Mouse (Mus musculus): ENCODE measurements around the gene Podxl2. TPM values are rescaled to one million over a fixed set of nuclear protein-coding genes. Genes with fewer than 3 reads are reported as not detected.

Gene Podxl2
- total RNA-seq, 1 experiment from 2014 or later = 2.5 TPM

GRCm38 (mm10) chr6:88897246-88897645 lies 22.4 kb upstream of the Podxl2 start:
- no peak for ATAC-seq (replicated peaks in 1 of 2; ENCODE audit: insufficient read depth in 1 of 2, low FRiP score in 2 of 2, low TSS enrichment in 1 of 2, low read depth in 1 of 2, poor library complexity in 2 of 2, severe bottlenecking in 2 of 2)

DNA sequence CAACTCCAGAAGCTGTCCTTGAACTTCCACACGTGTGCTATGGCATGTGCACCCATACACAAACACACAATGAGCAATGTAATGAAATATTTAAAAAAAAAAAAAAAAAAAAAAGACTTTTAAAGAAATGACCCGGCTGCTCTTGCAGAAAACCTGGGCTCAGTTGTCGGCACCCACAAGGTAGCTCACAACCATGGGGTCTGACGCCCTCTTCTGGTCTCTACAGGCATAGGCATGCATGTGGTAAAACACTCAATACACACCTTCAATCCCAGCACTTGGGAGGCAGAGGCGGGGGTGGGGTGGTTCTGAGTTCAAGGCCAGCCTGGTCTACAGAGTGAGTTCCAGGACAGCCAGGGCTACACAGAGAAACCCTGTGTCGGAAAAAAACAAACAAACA lies 21.1 kb upstream of the Podxl2 start:
- ATAC-seq (replicated peaks in 1 of 2; ENCODE audit: insufficient read depth in 1 of 2, low FRiP score in 2 of 2, low TSS enrichment in 1 of 2, low read depth in 1 of 2, poor library complexity in 2 of 2, severe bottlenecking in 2 of 2) = no peak

- no peak for ATAC-seq (replicated peaks in 1 of 2; ENCODE audit: insufficient read depth in 1 of 2, low FRiP score in 2 of 2, low TSS enrichment in 1 of 2, low read depth in 1 of 2, poor library complexity in 2 of 2, severe bottlenecking in 2 of 2)
Measured at GRCm38 (mm10) chr6:88893559-88893958, 18.7 kb upstream of the Podxl2 start.

DNA sequence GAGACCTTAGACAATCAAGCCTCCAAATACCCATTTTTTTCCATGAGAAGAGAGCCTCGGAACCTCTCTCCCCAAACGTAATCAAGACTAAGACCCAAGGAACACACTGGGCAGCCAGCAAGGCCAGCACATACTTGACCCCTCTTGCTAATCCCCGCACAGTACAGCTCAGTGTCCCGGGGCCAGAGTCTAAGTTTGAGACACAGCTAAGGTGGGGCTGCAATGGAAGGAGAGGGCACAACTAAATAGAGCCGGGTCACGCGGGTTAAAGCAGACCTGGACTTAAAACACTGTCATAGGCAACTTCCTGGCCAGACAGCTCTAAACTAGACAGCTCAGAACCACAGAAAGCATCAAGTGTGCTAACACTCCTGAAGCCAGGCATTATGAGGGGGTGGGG lies 16.0 kb upstream of the Podxl2 start:
- ATAC-seq (replicated peaks in 1 of 2; ENCODE audit: insufficient read depth in 1 of 2, low FRiP score in 2 of 2, low TSS enrichment in 1 of 2, low read depth in 1 of 2, poor library complexity in 2 of 2, severe bottlenecking in 2 of 2) = no peak

DNA sequence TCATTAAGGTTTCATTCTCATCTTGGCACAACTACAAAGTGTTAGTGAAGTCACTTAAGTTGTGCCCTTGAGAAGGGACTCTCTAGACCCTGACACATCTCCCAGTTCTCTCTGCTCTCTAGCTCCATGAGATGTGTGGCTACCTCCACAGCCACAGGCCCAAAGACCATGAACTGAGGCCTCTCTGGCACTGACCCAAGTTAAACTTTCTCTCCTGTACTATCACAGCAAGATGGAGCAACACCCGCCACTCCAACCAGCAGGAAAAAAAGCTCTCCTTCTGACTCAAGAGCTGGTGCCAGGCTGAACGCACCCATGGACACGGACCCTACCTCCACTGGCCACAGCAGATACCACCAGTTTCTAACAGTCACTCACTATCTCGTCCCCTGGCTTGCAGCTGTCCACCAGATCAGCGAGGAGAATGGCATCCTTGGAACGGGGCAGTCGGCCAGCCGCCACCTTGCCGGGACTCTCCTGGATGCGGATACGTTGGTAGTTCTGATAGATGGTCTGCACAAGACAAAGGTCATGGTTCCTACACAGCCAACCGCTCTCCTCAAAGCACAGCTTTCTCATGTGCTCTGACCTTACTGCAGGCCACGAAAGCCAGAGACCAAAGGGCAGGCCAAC lies 14.7 kb upstream of the Podxl2 start:
- no peak for ATAC-seq (replicated peaks in 1 of 2; ENCODE audit: insufficient read depth in 1 of 2, low FRiP score in 2 of 2, low TSS enrichment in 1 of 2, low read depth in 1 of 2, poor library complexity in 2 of 2, severe bottlenecking in 2 of 2)

- ATAC-seq (replicated peaks in 1 of 2; ENCODE audit: insufficient read depth in 1 of 2, low FRiP score in 2 of 2, low TSS enrichment in 1 of 2, low read depth in 1 of 2, poor library complexity in 2 of 2, severe bottlenecking in 2 of 2) = no peak
Measured at GRCm38 (mm10) chr6:88886417-88886967, 11.6 kb upstream of the Podxl2 start.

DNA sequence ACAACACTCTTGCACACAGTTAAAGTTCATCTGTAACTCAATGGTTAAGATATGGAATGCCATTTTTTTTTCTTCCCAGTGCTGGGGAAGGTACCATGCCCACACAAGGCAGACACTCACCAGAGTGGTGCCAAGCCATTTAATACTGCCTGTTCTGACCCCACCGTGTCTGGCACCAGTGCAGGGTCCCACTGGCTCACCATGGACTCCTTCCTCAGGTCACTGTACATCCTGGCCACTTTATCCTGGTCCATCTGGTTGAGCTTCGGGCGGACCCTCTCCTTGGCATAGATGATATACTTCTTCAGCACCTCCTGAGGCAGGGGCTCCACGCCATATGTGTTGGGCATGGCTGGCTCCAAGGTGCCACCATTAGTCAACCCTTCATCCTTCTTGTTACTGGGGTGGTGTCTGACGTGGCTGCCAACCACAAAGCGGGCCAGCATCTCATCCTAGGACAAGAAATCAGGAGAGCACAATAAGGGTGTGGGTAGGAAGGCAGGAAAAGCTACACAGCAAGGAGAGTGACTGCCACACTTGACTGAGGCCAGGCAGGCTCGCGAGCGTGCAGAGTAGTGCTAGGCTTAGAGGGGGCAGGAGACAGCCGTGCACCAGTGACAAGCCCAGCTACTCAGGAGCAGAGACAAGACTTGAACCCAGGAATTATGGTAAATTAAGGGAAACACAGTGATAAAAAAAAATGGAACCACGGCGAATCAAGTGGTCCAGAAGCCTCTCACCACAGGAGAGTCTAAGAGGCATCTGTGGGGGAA lies 11.0 kb upstream of the Podxl2 start:
- ATAC-seq (replicated peaks in 1 of 2; ENCODE audit: insufficient read depth in 1 of 2, low FRiP score in 2 of 2, low TSS enrichment in 1 of 2, low read depth in 1 of 2, poor library complexity in 2 of 2, severe bottlenecking in 2 of 2) = no peak

DNA sequence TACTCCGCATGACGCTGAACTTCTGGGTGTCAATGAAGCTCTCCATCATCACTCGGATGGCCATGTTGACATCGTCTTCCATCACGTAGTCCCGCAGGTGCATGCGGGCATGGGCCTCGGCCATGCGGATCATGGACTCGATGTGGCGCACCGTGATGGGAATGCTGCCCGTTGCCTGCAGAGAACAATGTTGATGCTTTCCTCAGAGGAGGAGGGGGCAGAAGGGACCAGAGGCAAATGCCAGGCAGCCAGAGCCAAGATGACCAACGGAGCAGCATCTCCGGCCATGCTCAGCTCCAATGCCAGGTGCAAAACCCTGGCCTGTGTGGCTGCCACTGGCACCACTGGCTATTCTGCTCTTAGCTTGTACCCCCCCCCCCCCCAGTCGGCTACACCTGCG lies 9.8 kb upstream of the Podxl2 start:
- ATAC-seq (replicated peaks in 1 of 2; ENCODE audit: insufficient read depth in 1 of 2, low FRiP score in 2 of 2, low TSS enrichment in 1 of 2, low read depth in 1 of 2, poor library complexity in 2 of 2, severe bottlenecking in 2 of 2) = no peak; a peak in 1 of 4 replicates

- no peak for ATAC-seq (replicated peaks in 1 of 2; ENCODE audit: insufficient read depth in 1 of 2, low FRiP score in 2 of 2, low TSS enrichment in 1 of 2, low read depth in 1 of 2, poor library complexity in 2 of 2, severe bottlenecking in 2 of 2)
Measured at GRCm38 (mm10) chr6:88884195-88884594, 9.4 kb upstream of the Podxl2 start.

GRCm38 (mm10) chr6:88881334-88881733 lies 6.5 kb upstream of the Podxl2 start:
- ATAC-seq (replicated peaks in 1 of 2; ENCODE audit: insufficient read depth in 1 of 2, low FRiP score in 2 of 2, low TSS enrichment in 1 of 2, low read depth in 1 of 2, poor library complexity in 2 of 2, severe bottlenecking in 2 of 2) = no peak

DNA sequence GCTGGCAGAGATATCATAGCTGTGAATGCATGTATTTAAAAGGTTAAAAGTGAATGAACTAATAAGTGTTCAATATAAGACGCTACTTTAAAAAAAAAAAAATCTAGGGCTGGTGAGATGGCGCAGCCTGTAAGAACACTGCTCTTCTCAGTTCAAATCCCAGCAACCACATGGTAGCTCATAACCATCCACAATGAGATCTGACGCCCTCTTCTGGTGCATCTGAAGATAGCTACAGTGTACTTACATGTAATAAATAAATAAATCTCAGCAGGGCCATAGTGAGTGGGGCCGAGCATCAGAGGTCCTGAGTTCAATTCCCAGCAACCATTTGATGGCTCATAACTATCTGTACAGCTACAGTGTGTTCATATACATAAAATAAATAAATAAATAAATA lies 4.6 kb upstream of the Podxl2 start:
- ATAC-seq (replicated peaks in 1 of 2; ENCODE audit: insufficient read depth in 1 of 2, low FRiP score in 2 of 2, low TSS enrichment in 1 of 2, low read depth in 1 of 2, poor library complexity in 2 of 2, severe bottlenecking in 2 of 2) = no peak

- ATAC-seq (replicated peaks in 1 of 2; ENCODE audit: insufficient read depth in 1 of 2, low FRiP score in 2 of 2, low TSS enrichment in 1 of 2, low read depth in 1 of 2, poor library complexity in 2 of 2, severe bottlenecking in 2 of 2) = 0 out of 4 replicates have a peak, but pooled peaks of 1 of the 2 experiments have one; percentile 23
Measured at GRCm38 (mm10) chr6:88873965-88874867, 628 bp downstream of the Podxl2 start.

DNA sequence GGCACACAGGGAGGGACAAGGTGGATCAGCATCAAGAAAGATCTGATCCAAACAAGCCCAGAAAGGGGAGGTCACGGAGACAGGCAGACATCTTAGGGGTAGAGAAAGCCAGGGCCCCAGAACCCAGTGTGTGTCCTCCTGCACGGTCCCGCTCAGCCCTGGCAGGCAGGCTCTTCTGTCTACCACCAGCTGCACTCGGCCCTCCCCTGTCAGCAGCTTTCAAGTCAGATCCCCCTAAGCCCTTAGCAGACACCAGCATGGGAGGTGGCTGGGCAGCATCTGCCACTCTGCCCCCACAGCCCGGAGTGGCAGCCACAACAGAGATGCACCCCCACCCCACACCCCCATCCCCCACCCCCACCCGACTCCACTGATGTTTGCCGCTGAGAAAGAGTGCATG lies 2.0 kb downstream of the Podxl2 start:
- no peak for ATAC-seq (replicated peaks in 1 of 2; ENCODE audit: insufficient read depth in 1 of 2, low FRiP score in 2 of 2, low TSS enrichment in 1 of 2, low read depth in 1 of 2, poor library complexity in 2 of 2, severe bottlenecking in 2 of 2)

- no peak for ATAC-seq (replicated peaks in 1 of 2; ENCODE audit: insufficient read depth in 1 of 2, low FRiP score in 2 of 2, low TSS enrichment in 1 of 2, low read depth in 1 of 2, poor library complexity in 2 of 2, severe bottlenecking in 2 of 2)
Measured at GRCm38 (mm10) chr6:88871546-88871945, 3.3 kb downstream of the Podxl2 start.

DNA sequence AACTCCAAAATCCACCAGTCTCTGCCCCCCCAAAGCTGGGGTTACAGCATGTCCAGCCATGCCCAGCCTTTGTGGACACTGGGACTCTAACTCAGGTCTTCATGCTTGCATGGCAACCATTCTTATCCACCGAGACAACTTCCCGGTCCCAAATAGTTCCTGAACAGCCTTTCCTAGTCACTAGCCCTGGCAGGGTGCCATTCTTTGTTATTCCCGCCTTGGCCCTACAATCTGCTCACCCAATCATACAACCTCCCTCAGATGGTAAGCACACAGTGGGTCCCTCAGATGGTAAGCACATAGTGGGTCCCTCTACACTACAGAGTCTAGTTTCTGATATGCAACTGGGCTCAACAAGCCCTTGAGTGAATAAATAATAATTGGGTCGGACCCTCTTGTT lies 4.2 kb downstream of the Podxl2 start:
- no peak for ATAC-seq (replicated peaks in 1 of 2; ENCODE audit: insufficient read depth in 1 of 2, low FRiP score in 2 of 2, low TSS enrichment in 1 of 2, low read depth in 1 of 2, poor library complexity in 2 of 2, severe bottlenecking in 2 of 2)

GRCm38 (mm10) chr6:88869459-88869858 lies 5.4 kb downstream of the Podxl2 start:
- ATAC-seq (replicated peaks in 1 of 2; ENCODE audit: insufficient read depth in 1 of 2, low FRiP score in 2 of 2, low TSS enrichment in 1 of 2, low read depth in 1 of 2, poor library complexity in 2 of 2, severe bottlenecking in 2 of 2) = no peak

DNA sequence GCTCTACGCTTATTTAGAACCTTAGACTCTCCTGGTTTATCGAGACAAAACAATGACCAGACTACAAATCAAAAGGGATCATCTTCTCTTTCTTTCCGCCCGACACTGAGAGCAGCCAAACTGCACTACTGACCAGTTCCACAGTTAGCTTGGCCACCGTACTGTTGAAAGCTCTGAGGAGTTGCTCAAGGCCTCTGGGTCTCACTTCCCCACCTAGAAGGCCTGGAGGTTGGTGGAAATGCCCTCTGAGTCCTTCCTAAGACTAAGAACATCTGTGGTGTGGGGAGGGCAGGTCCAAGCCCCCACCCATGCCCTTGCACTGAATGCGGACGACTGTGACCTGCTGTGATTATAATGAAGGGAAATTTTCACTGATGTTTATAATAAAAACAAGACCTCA lies 9.1 kb downstream of the Podxl2 start:
- no peak for ATAC-seq (replicated peaks in 1 of 2; ENCODE audit: insufficient read depth in 1 of 2, low FRiP score in 2 of 2, low TSS enrichment in 1 of 2, low read depth in 1 of 2, poor library complexity in 2 of 2, severe bottlenecking in 2 of 2)

DNA sequence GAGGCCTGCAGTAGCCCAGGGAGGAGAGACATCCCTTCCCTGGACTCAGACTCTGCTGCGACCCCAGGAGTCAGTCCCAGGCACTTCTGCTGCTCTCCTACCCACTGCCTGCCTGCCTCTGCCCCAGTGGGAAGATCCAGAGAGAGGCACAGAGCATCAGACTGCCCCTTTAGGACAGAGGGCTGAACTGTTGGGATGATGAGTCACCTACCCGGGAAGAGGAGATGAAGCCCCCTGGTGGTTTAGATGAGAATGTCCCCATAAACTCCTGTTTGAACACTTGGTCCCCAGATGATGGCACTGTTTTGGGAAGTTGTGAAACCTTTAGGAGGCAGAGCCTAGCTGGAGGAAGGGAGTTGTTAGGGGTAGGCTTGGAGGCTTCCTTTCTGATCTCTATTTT lies 13.9 kb downstream of the Podxl2 start:
- peak; percentile 83 to 85 for ATAC-seq (replicated peaks in 1 of 2; ENCODE audit: insufficient read depth in 1 of 2, low FRiP score in 2 of 2, low TSS enrichment in 1 of 2, low read depth in 1 of 2, poor library complexity in 2 of 2, severe bottlenecking in 2 of 2)

All from hematopoietic stem cell, adult 5-6 weeks (primary cell).